Mouse (Mus musculus): ENCODE measurements at regions not wholly inside any gene's neighbourhood (a gene's known extent, or its start where the extent isn't known, plus 50 kb on each side); places are given as distances from the start of the nearest gene placed in this dataset.

DNA sequence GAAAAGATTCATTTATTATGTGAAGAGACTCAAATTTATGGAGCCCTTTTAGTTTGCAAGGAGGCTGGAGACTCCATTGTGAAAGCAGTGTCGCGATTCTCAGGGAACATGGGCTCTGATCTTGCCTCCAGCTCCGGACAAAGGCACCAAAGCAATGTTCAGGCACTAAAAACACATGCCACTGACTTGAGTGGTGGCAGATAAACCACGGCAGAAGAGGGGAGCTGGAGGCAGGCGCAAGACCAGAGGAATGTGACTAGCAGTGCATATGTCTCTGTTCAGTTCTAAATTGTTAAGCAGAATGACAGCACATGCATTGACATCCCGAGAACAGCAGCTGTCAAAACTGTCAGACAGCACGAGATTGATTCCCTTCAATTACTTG lies 98.5 kb upstream of the Trp63 start:
- DNase-seq (ENCODE audit: low spot score) = no peak

DNA sequence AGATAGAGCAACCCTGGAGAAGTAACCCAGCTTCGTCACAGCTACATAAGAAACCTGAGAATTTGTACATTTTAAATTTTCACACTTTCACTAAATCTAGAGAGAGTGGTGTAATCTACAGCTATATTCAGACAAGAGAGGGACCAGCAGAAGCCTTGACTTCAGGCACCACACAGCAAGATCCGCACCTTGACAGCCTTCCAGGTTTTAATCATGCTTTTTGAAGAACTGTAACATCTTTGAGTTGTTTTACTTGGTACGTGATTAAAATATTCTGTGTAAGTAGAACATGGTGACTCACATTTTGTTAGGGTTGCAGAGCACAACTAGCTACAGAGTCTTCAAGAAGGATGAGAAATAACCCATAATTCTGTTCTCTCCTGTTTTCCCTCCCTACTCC lies 97.6 kb upstream of the Trp63 start:
- no peak for DNase-seq (ENCODE audit: low spot score)

DNA sequence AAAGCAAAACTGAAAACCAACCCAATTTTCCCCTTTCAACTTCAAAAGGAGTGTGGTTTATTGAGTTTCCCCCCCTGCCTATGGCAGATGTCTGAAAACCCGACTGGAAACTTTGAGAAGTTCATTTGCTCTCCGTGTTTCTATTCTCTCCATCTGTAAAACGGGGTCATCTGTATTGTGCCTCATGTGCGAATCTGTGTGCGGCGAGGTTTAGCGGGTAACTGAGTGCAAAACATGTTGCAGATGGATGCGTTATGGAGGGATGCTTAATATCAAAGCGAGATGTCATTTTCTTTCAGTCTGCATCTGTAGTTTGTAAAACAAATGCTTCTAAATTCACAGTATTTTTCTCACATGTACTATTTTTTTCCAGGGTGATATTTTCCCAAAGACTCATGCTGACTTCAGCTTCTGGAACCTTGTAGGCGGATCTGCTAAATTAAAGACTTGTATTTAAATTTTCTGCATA lies 95.7 kb upstream of the Trp63 start:
- no peak for DNase-seq (ENCODE audit: low spot score)

DNA sequence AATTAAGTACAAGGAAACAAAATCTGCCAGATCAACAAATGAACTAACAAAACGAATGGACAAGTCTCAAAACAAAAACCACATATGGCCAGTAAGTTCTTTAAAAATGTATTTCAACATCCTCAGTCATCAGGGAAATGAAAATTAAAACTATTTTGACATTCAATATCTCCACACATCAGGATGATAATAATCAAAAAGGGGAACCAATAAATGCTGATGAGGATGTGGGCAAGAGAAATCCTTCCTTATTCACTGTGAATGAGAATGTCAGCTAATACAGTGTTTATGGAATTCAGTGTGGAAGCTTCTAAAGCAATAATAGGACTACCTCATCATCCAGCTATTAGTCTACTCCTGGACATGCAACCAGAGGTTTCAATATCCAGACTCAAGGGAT lies 86.1 kb upstream of the Trp63 start:
- no peak for DNase-seq (ENCODE audit: low spot score)

DNA sequence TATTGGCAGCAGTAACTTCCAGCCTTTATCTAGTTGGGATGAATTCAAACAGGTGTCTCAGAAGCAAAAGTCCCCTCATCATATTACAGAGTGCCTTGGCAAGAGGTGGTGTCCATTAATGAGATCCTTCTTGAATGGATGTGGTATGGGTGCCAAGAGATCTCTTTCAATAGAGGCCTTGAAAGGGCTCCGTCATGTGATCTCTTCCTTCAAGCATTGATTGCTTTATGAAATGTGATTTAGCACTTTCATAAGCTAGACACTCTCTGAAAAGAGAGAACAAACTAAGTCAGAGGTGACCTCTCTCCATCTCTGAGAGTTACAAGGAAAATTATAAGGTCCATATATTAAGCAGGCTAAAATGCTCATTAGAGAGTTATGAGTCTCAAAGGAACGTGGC lies 80.4 kb upstream of the Trp63 start:
- DNase-seq (ENCODE audit: low spot score) = no peak

DNA sequence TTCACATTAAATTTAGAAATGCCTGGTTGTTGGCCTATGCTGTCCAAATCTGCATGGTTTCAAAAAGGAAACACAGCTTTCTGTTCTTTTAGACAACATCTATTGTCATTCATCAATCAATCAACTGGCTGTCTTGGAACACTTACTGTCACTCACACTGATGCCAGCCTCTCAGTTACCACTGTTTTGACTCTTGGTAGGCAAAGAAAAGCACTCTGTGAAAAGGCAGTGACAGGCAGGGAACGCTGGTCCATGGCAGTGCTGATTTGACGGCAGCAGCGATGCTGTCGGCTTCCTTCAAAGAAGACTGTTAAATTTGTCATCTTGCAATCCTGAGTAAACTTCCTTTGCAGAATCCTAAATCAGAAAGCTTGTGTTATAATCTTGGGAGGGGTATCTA lies 68.3 kb upstream of the Trp63 start:
- no peak for DNase-seq (ENCODE audit: low spot score)

DNA sequence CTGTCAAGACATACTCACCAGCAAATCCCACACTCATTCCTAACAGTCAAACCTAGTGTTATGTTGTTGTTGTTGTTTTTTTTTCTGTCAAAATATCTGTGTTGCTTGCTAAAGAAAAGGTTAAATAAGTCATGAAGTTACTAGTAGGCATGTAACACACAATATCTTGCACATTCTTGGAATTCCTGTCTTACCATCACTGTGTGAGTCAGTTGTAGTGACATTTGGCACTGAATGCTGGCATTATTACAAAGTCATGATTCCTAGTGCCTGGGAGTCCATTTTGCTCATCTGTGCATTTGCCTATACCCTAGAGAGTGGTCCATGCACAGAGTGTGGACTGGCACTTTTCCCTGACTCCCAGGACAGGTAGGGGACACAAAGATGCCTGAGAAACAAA lies 67.9 kb upstream of the Trp63 start:
- no peak for DNase-seq (ENCODE audit: low spot score)

DNA sequence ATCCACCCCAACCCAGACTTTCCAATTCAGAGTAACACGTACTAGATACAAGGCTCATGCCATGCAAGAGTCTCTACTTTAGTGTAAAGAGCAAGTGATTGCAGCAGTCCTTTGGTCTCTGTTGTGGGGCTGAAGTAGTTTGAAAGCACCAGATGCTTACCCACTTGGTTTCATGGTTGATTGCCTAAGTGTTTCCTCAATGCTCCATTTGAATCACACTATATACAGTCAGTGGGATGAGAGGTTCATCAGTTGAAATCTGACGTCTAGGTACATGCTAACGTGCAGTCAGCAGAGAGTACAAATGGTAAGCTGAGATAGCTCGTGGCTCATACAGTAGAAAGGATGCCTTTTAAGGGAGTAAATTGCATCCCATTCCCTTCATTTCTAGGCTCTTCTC lies 64.7 kb upstream of the Trp63 start:
- DNase-seq (ENCODE audit: low spot score) = no peak

DNA sequence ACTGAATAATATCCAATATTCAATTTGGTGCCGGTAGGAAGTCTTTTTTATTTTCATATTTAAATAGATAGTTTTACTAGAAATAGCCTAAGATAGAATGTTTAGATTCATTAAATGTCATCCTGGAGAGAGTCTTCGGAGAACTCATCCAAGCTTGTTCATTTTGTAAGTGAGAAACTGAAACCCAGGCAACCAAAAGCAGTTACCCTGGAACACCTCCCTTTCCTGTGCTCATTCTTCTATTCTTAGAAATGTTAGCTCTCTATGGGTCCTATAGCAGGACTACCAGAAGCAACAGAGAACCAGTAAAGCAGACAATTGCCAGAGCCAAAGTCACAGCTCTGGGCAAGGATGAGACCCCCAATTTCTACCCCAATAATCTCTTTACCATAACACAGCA lies 60.9 kb upstream of the Trp63 start:
- no peak for DNase-seq (ENCODE audit: low spot score)

DNA sequence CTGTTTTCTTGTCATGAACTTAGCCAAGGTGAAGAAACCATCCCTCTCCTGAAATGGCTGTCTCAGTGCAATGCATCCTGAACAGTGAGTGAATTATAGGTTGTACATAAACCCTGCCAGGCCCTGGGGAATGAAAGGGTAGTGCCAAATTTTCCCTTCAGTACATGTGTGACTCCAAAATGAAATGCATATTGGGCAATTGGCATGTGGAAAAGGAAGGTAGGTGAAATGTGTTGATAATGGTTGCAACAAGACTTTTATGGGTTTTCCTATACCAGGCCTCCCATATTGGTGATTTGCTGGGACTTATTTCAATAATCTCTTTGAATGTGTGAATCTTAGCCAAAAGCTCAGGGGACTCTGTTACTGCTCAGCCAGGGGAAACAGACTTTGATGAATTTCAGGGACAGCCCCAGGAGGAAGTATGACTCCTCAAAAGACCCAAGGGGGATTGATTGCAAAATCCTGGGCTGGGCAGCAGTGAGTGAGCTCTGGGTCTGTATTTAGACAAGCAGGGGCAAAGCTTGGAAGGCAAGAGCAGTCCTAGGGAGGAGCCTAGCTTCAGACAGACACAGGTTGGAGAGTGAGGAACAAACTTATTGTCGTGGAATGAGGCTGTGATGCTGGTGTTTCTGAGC lies 59.5 kb upstream of the Trp63 start:
- no peak for DNase-seq (ENCODE audit: low spot score)

DNA sequence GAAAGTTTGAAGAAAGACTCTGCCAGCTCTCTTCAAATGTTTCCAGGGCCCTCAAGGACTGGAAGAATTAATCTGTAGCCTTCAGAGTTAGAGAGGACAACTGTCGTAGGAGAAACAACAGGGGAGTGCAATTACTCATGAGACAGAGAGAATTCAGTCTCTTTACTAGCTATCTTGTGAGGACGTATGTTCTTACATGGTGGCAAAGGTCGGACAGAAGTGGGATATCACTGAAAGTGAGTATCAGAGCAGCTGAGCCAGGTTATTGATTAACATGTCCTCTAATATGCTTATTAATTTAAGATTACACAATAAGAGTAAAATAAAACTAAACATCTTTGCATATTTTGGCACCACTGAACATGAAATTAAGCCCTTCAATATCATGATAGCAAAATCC lies 53.8 kb upstream of the Trp63 start:
- DNase-seq (ENCODE audit: low spot score) = no peak

DNA sequence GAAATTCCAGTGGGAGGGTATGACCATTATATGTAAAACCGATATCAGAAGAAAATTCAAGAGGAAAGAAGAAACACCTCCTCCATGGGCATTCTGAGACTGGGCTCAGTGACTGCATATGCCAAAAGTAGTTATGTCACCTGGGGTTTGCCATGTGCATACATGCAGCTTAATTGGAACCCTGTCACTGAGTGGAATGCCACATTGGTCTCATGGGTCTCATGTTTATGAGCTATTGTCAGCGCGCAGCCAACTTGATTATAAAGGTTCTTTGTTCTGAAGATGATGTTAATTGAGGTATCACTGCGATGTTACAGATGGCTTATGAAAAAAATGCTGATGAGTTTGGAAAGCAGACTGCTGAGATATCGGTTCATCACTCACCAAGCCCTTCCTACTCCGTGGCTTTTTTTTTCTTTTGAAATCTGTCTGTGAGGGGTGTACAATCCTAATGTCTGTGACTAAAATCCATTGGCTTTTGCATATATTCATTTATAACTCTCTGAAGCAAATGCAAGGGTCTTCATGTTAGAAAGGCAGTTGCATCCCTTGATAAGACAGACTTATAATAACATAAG lies 52.3 kb upstream of the Trp63 start:
- no peak for DNase-seq (ENCODE audit: low spot score)

All from ovary, postnatal 36 days (tissue).